Mouse (Mus musculus): ENCODE data around the gene Npas2. TPM values are rescaled to one million over a fixed set of nuclear protein-coding genes. Genes with fewer than 3 reads are reported as not detected.
A peak's percentile ranks its signal among the peaks of the same experiment; 100 is the strongest.

Npas2 gene
- polyA plus RNA-seq, 1 experiment from 2014 or later, result 0.59 TPM

- TF ChIP-seq CTCF (IDR thresholded peaks at IDR 0.05; ENCODE audit: low read depth), result no peak
Observed at GRCm38 (mm10) chr1:39386456-39386855, 192.9 kb downstream of the Npas2 start.

GRCm38 (mm10) chr1:39387497-39387896, 194.0 kb downstream of the Npas2 start:
- Histone ChIP-seq H3K4me1 (ENCODE audit: insufficient read depth) (no peaks in the 10 kb centered on the region), H3K9ac (no peak overlapping the region), H3K27ac (ENCODE audit: low read depth) (no peak overlapping the region), H3K27me3 (ENCODE audit: insufficient read depth, low read length) (no peaks in the 10 kb centered on the region), H3K4me2 (no peak overlapping the region), H3K4me3 (ENCODE audit: low read depth, low read length) (no peak overlapping the region), H3K36me3 (ENCODE audit: insufficient read depth) (no peaks in the 10 kb centered on the region), H3K9me3 (ENCODE audit: low read depth, low read length) (no peaks in the 10 kb centered on the region)
- TF ChIP-seq CTCF (IDR thresholded peaks at IDR 0.05; ENCODE audit: low read depth), result no peak
- WGBS, result 81% methylated on average over 4 of the region's 4 CpGs
- DNase-seq, result no peak
- no peak for ATAC-seq (ENCODE audit: insufficient read depth)

More at GRCm38 (mm10) chr1:39386456-39386855, 192.9 kb downstream of the Npas2 start:
- Histone ChIP-seq H3K4me1 (ENCODE audit: insufficient read depth) (no peaks in the 10 kb centered on the region), H3K9me3 (ENCODE audit: low read depth, low read length) (no peaks in the 10 kb centered on the region), H3K9ac (no peak overlapping the region), H3K27ac (ENCODE audit: low read depth) (no peak overlapping the region), H3K27me3 (ENCODE audit: insufficient read depth, low read length) (no peaks in the 10 kb centered on the region), H3K4me3 (ENCODE audit: low read depth, low read length) (no peak overlapping the region), H3K36me3 (ENCODE audit: insufficient read depth) (no peaks in the 10 kb centered on the region), H3K4me2 (no peak overlapping the region)
- no peak for ATAC-seq (ENCODE audit: insufficient read depth)
- 61% methylated on average over 3 of the region's 3 CpGs for WGBS
- DNase-seq, result no peak

- Histone ChIP-seq H3K27me3 (ENCODE audit: insufficient read depth, low read length) (no peaks in the 10 kb centered on the region), H3K9me3 (ENCODE audit: low read depth, low read length) (no peaks in the 10 kb centered on the region), H3K27ac (ENCODE audit: low read depth) (no peak overlapping the region), H3K9ac (no peak overlapping the region), H3K4me2 (no peak overlapping the region), H3K36me3 (ENCODE audit: insufficient read depth) (no peaks in the 10 kb centered on the region), H3K4me3 (ENCODE audit: low read depth, low read length) (no peak overlapping the region), H3K4me1 (ENCODE audit: insufficient read depth) (no peaks in the 10 kb centered on the region)
- no peak for TF ChIP-seq CTCF (IDR thresholded peaks at IDR 0.05; ENCODE audit: low read depth)
- ATAC-seq (ENCODE audit: insufficient read depth), result no peak
- WGBS, result 85% methylated on average over 2 of the region's 2 CpGs
- no peak for DNase-seq
Observed at GRCm38 (mm10) chr1:39388163-39388562, 194.6 kb downstream of the Npas2 start.

- Histone ChIP-seq H3K4me1 (ENCODE audit: insufficient read depth) (peaks cover 4% of the 10 kb centered on the region; the same call in 1 of the 2 replicates), H3K27ac (ENCODE audit: low read depth) (no peak overlapping the region), H3K36me3 (ENCODE audit: insufficient read depth) (no peaks in the 10 kb centered on the region), H3K9ac (no peak overlapping the region), H3K9me3 (ENCODE audit: low read depth, low read length) (no peaks in the 10 kb centered on the region), H3K4me3 (ENCODE audit: low read depth, low read length) (no peak overlapping the region), H3K4me2 (no peak overlapping the region), H3K27me3 (ENCODE audit: insufficient read depth, low read length) (no peaks in the 10 kb centered on the region)
- 71% methylated on average over 11 of the region's 11 CpGs for WGBS
- no peak for ATAC-seq (ENCODE audit: insufficient read depth)
- DNase-seq, result no peak
- no peak for TF ChIP-seq CTCF (IDR thresholded peaks at IDR 0.05; ENCODE audit: low read depth)
Observed at GRCm38 (mm10) chr1:39389338-39389737, 195.8 kb downstream of the Npas2 start.

- H3K36me3 ChIP-seq (ENCODE audit: insufficient read depth), result no peaks in the 10 kb centered on the region
- H3K9ac ChIP-seq, result no peak overlapping the region
- no peaks in the 10 kb centered on the region for H3K27me3 ChIP-seq (ENCODE audit: insufficient read depth, low read length)
- no peak overlapping the region for H3K4me3 ChIP-seq (ENCODE audit: low read depth, low read length)
- no peak for TF ChIP-seq CTCF (IDR thresholded peaks at IDR 0.05; ENCODE audit: low read depth)
- no peak overlapping the region for H3K27ac ChIP-seq (ENCODE audit: low read depth)
- H3K4me2 ChIP-seq, result no peak overlapping the region
- H3K9me3 ChIP-seq (ENCODE audit: low read depth, low read length), result no peaks in the 10 kb centered on the region
- DNase-seq, result no peak
- WGBS, result 84% methylated on average over 6 of the region's 6 CpGs
- H3K4me1 ChIP-seq (ENCODE audit: insufficient read depth), result peaks cover 6% of the 10 kb centered on the region; the same call in 1 of the 2 replicates
- ATAC-seq (ENCODE audit: insufficient read depth), result no peak
Observed at GRCm38 (mm10) chr1:39391652-39392051, 198.1 kb downstream of the Npas2 start.

- 54% methylated on average over 3 of the region's 3 CpGs for WGBS
- Histone ChIP-seq H3K4me1 (ENCODE audit: insufficient read depth) (peaks cover 6% of the 10 kb centered on the region; the same call in 1 of the 2 replicates), H3K9ac (no peak overlapping the region), H3K36me3 (ENCODE audit: insufficient read depth) (no peaks in the 10 kb centered on the region), H3K9me3 (ENCODE audit: low read depth, low read length) (no peaks in the 10 kb centered on the region), H3K4me3 (ENCODE audit: low read depth, low read length) (no peak overlapping the region), H3K4me2 (no peak overlapping the region), H3K27ac (ENCODE audit: low read depth) (no peak overlapping the region), H3K27me3 (ENCODE audit: insufficient read depth, low read length) (no peaks in the 10 kb centered on the region)
- DNase-seq, result peak; percentile 87
- peak; percentile 17; the same call in 1 of the 2 replicates for ATAC-seq (ENCODE audit: insufficient read depth)
- TF ChIP-seq CTCF (IDR thresholded peaks at IDR 0.05; ENCODE audit: low read depth), result peak; percentile 95
Observed at GRCm38 (mm10) chr1:39392189-39392588, 198.7 kb downstream of the Npas2 start.

GRCm38 (mm10) chr1:39393217-39393867, 199.8 kb downstream of the Npas2 start:
- Histone ChIP-seq H3K36me3 (ENCODE audit: insufficient read depth) (no peaks in the 10 kb centered on the region), H3K27ac (ENCODE audit: low read depth) (peak overlapping the region; percentile 76), H3K27me3 (ENCODE audit: insufficient read depth, low read length) (no peaks in the 10 kb centered on the region), H3K4me1 (ENCODE audit: insufficient read depth) (peaks cover 6% of the 10 kb centered on the region; the same call in 1 of the 2 replicates), H3K4me3 (ENCODE audit: low read depth, low read length) (no peak overlapping the region), H3K9me3 (ENCODE audit: low read depth, low read length) (peaks cover 4% of the 10 kb centered on the region; the same call in 1 of the 2 replicates), H3K9ac (no peak overlapping the region), H3K4me2 (no peak overlapping the region)
- ATAC-seq (ENCODE audit: insufficient read depth) (peak; percentile 59; the same call in 1 of the 2 replicates), DNase-seq (peak; percentile 41)
- WGBS, result 63% methylated on average over 8 of the region's 8 CpGs
- no peak for TF ChIP-seq CTCF (IDR thresholded peaks at IDR 0.05; ENCODE audit: low read depth)
